Mouse (Mus musculus) ES-E14 (cell line): Measurements from ENCODE around the gene Fcmr.

Experiments used
- CHD2 ChIP-seq: IDR thresholded peaks from 2 replicates; pipeline ENCODE4 v1.6.1; 2014; ENCODE audit warnings: mild to moderate bottlenecking, low read depth, low read length, inconsistent platforms
- HCFC1 ChIP-seq: IDR thresholded peaks from 2 replicates; pipeline ENCODE4 v1.6.1; 2012; ENCODE audit warnings: low read length, inconsistent platforms, borderline replicate concordance; ENCODE audit not compliant: insufficient read depth
- ZNF384 ChIP-seq: IDR thresholded peaks from 2 replicates; pipeline ENCODE4 v1.6.1; 2012; ENCODE audit warnings: low read depth, low read length, inconsistent platforms

DNA sequence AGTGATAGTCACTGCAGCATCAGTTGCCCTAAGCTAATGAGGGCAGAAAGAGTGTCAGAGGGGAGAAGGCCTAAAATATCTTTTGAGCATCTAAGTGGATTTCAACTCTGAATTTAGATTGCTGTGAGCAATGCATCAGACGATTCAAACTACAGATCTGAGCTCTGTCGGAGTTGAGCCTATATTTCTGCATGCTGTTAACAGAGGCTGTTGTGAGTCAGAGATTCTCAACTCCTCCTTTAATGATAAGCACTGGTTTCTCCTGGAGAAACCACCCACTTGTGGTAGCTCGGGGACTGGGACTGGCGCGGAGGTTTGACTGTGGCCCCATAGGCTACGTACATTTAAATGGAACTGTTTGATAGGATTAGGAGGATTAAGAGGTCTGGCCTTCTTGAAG lies 29.0 kb downstream of the Fcmr start:
- TF ChIP-seq ZNF384 (no peak), CHD2 (no peak), HCFC1 (no peak)
